Mouse (Mus musculus) spleen, adult 10 weeks (tissue): Measurements from ENCODE around the gene Erich2. TPM values are rescaled to one million over a fixed set of nuclear protein-coding genes. Genes with fewer than 3 reads are reported as not detected.

Source experiments
- polyA plus RNA-seq: library from polyadenylated mRNA; stranded (reverse); fragments of 350-450 nt; fragmentation: Illumina TruSeq; extraction: RNeasy Lipid Tissue Mini Kit (QIAGEN cat#74804); gene quantifications from one replicate; pipeline ENCODE4 v1.2.3, GENCODE M21; 2015; ENCODE audit warnings: low replicate concordance; ENCODE audit not compliant: insufficient read depth

Gene Erich2
- 0.35 TPM for polyA plus RNA-seq

GRCm38 (mm10) chr2:70508496-70508895, at the start of gene Erich2:
TSS of gene Erich2 (plus strand) at chr2:70508819.

GRCm38 (mm10) chr2:70552772-70553171, 44.2 kb downstream of the Erich2 start, which contains the start of gene Gad1:
TSS of gene Gad1 (plus strand) at chr2:70553072.

Other genes with a start within 250 kb of the Erich2 start
- not detected for gene Sp5, start 33.9 kb upstream of the Erich2 start, polyA plus RNA-seq
- 6.4 TPM for gene Gad1, start 44.3 kb downstream of the Erich2 start, polyA plus RNA-seq
- gene Gorasp2, start 152.8 kb downstream of the Erich2 start, polyA plus RNA-seq: 80.0 TPM
- not detected for gene Gm26558, start 153.3 kb downstream of the Erich2 start, polyA plus RNA-seq